Mouse (Mus musculus) liver, postnatal 0 days (tissue): Measurements from ENCODE around the gene Prox1. TPM values are rescaled to one million over a fixed set of nuclear protein-coding genes. Genes with fewer than 3 reads are reported as not detected.

Experiments
- ATAC-seq: fragments of 200-750 bp; cut with Nextera tagmentation; 2 replicates; pipeline ENCODE4 v1.8.0; 2017; ENCODE audit warnings: mild to moderate bottlenecking, moderate library complexity
- DNase-seq: peaks from one replicate; pipeline ENCODE4 v3.0.0-alpha.2; 2016
- H3K27ac ChIP-seq: fragments of 300-500 bp; sonication (generic); 2 replicates; pipeline ENCODE4 v1.5.1; 2014; ENCODE audit warnings: antibody characterized with exemption, moderate library complexity, mild to moderate bottlenecking, low read depth
- H3K27me3 ChIP-seq: fragments of 300-500 bp; sonication (generic); 2 replicates; pipeline ENCODE4 v1.6.1; 2014; ENCODE audit warnings: low read length, control low read depth, mixed read lengths; ENCODE audit not compliant: insufficient read depth
- H3K36me3 ChIP-seq: fragments of 300-500 bp; sonication (generic); replicated peaks from 2 replicates; pipeline ENCODE4 v1.6.1; 2014; ENCODE audit warnings: mild to moderate bottlenecking, control low read depth, low read length, moderate library complexity, mixed read lengths; ENCODE audit not compliant: insufficient read depth
- H3K4me1 ChIP-seq: fragments of 300-500 bp; sonication (generic); 2 replicates; pipeline ENCODE4 v1.6.1; 2014; ENCODE audit warnings: antibody characterized with exemption, mild to moderate bottlenecking, control low read depth; ENCODE audit not compliant: insufficient read depth
- H3K4me2 ChIP-seq: fragments of 300-500 bp; sonication (generic); 2 replicates; pipeline ENCODE4 v1.6.1; 2014; ENCODE audit warnings: low read depth, mild to moderate bottlenecking, low read length, moderate library complexity, mixed read lengths
- H3K4me3 ChIP-seq: fragments of 300-500 bp; sonication (generic); 2 replicates; pipeline ENCODE4 v1.5.1; 2014; ENCODE audit warnings: low read depth, low read length
- H3K9ac ChIP-seq: fragments of 300-500 bp; sonication (generic); replicated peaks from 2 replicates; pipeline ENCODE4 v1.6.1; 2014; ENCODE audit warnings: mild to moderate bottlenecking, moderate library complexity
- H3K9me3 ChIP-seq: fragments of 300-500 bp; sonication (generic); 2 replicates; pipeline ENCODE4 v1.6.1; 2016; ENCODE audit warnings: mild to moderate bottlenecking, control low read depth, low read length, mixed read lengths
- CTCF ChIP-seq: sonication (generic); IDR thresholded peaks from 2 replicates; pipeline ENCODE4 v1.5.1; 2016; ENCODE audit warnings: antibody characterized with exemption, low read depth
- EP300 ChIP-seq: IDR thresholded peaks from 2 replicates; pipeline ENCODE4 v1.6.1; 2016; ENCODE audit warnings: antibody characterized with exemption, low read depth, mild to moderate bottlenecking
- WGBS: fragments of 180-500 bp; shearing (Covaris S2); extraction: QIAGEN DNeasy Blood & Tissue Kit; methylation state at CpG from one replicate; pipeline ENCODE4 v1.1.7; 2014; ENCODE audit not compliant: insufficient replicate concordance; 5-methylcytosine and 5-hydroxymethylcytosine counted together
- polyA plus RNA-seq: library from polyadenylated mRNA; unstranded; fragments of >200 nt; fragmentation: Nextera tagmentation; extraction: Ambion mirVana; gene quantifications from 2 replicates; pipeline ENCODE4 v1.2.1, GENCODE M21; 2015

Gene Prox1
- polyA plus RNA-seq, 1 experiment from 2014 or later: 11.8 TPM

GRCm38 (mm10) chr1:190123404-190123803, 47.1 kb downstream of the Prox1 start:
- no peak for TF ChIP-seq CTCF
- no peak for TF ChIP-seq EP300
- Histone ChIP-seq H3K27ac (no peak overlapping the region), H3K4me3 (no peak overlapping the region), H3K4me1 (peaks cover 5% of the 10 kb centered on the region), H3K9ac (no peak overlapping the region), H3K27me3 (no peaks in the 10 kb centered on the region), H3K4me2 (no peak overlapping the region), H3K9me3 (no peaks in the 10 kb centered on the region), H3K36me3 (peaks cover 5% of the 10 kb centered on the region)
- DNase-seq (no peak), ATAC-seq (no peak)
- 79% methylated on average over 13 of the region's 13 CpGs for WGBS

GRCm38 (mm10) chr1:190115985-190116384, 54.5 kb downstream of the Prox1 start:
- H3K9ac ChIP-seq: no peak overlapping the region
- no peak for DNase-seq
- no peaks in the 10 kb centered on the region for H3K9me3 ChIP-seq
- no peak for ATAC-seq
- no peak overlapping the region for H3K27ac ChIP-seq
- no peak overlapping the region for H3K4me2 ChIP-seq
- no peaks in the 10 kb centered on the region for H3K4me1 ChIP-seq
- H3K36me3 ChIP-seq: no peaks in the 10 kb centered on the region
- H3K4me3 ChIP-seq: no peak overlapping the region
- TF ChIP-seq EP300 (no peak), CTCF (peak; percentile 39)
- WGBS: 71% methylated on average over 1 of the region's 1 CpGs
- H3K27me3 ChIP-seq: no peaks in the 10 kb centered on the region

GRCm38 (mm10) chr1:190111741-190112140, 58.8 kb downstream of the Prox1 start:
- H3K36me3 ChIP-seq: no peaks in the 10 kb centered on the region
- ATAC-seq (no peak), DNase-seq (no peak)
- no peaks in the 10 kb centered on the region for H3K27me3 ChIP-seq
- 56% methylated on average over 6 of the region's 6 CpGs for WGBS
- H3K27ac ChIP-seq: no peak overlapping the region
- no peak overlapping the region for H3K9ac ChIP-seq
- peaks cover 4% of the 10 kb centered on the region; the same call in 1 of the 2 replicates for H3K9me3 ChIP-seq
- TF ChIP-seq CTCF (no peak), EP300 (no peak)
- H3K4me2 ChIP-seq: no peak overlapping the region
- H3K4me1 ChIP-seq: 0 out of 2 replicates have a peak, but pooled peaks cover 3% of the 10 kb centered on the region
- H3K4me3 ChIP-seq: no peak overlapping the region

GRCm38 (mm10) chr1:190107587-190107986, 62.9 kb downstream of the Prox1 start:
- Histone ChIP-seq H3K4me2 (no peak overlapping the region), H3K36me3 (no peaks in the 10 kb centered on the region), H3K4me3 (no peak overlapping the region), H3K4me1 (peaks cover 3% of the 10 kb centered on the region; the same call in 1 of the 2 replicates), H3K27me3 (no peaks in the 10 kb centered on the region), H3K27ac (no peak overlapping the region), H3K9me3 (peaks cover 4% of the 10 kb centered on the region; the same call in 1 of the 2 replicates), H3K9ac (no peak overlapping the region)
- no peak for DNase-seq
- TF ChIP-seq EP300: peak; percentile 53; the same call in 1 of the 2 replicates
- no peak for TF ChIP-seq CTCF
- WGBS: 71% methylated on average over 1 of the region's 1 CpGs
- peak; percentile 44 for ATAC-seq

- Histone ChIP-seq H3K9me3 (peaks cover 4% of the 10 kb centered on the region; the same call in 1 of the 2 replicates), H3K36me3 (no peaks in the 10 kb centered on the region), H3K9ac (no peak overlapping the region), H3K4me1 (peaks cover 3% of the 10 kb centered on the region; the same call in 1 of the 2 replicates), H3K4me3 (no peak overlapping the region), H3K27ac (peak overlapping the region; percentile 87), H3K27me3 (no peaks in the 10 kb centered on the region), H3K4me2 (no peak overlapping the region)
- 42% methylated on average over 16 of the region's 16 CpGs for WGBS
- ATAC-seq (peak; percentile 93), DNase-seq (peak; percentile 72)
- TF ChIP-seq EP300: peak; percentile 77; the same call in 1 of the 2 replicates
- TF ChIP-seq CTCF: no peak
Measured at GRCm38 (mm10) chr1:190106674-190107420, 63.7 kb downstream of the Prox1 start.

- peak overlapping the region; percentile 87 for H3K27ac ChIP-seq
- no peak overlapping the region for H3K4me2 ChIP-seq
- H3K4me3 ChIP-seq: no peak overlapping the region
- peaks cover 4% of the 10 kb centered on the region; the same call in 1 of the 2 replicates for H3K9me3 ChIP-seq
- 63% methylated on average over 5 of the region's 5 CpGs for WGBS
- TF ChIP-seq EP300: no peak
- no peak for TF ChIP-seq CTCF
- H3K27me3 ChIP-seq: no peaks in the 10 kb centered on the region
- ATAC-seq (no peak), DNase-seq (no peak)
- H3K4me1 ChIP-seq: peaks cover 3% of the 10 kb centered on the region; the same call in 1 of the 2 replicates
- no peaks in the 10 kb centered on the region for H3K36me3 ChIP-seq
- H3K9ac ChIP-seq: no peak overlapping the region
Measured at GRCm38 (mm10) chr1:190106060-190106459, 64.5 kb downstream of the Prox1 start.
